Mouse (Mus musculus) hindbrain, postnatal 0 days (tissue): ENCODE data around the gene Nhsl1. TPM values are rescaled to one million over a fixed set of nuclear protein-coding genes. Genes with fewer than 3 reads are reported as not detected.
"Not testable (repeated sequence)": the region's sequence is repeated elsewhere in the genome, so short reads cannot be mapped to it uniquely, and the experiment has no call there.

Source experiments
- ATAC-seq: fragments of 200-750 bp; cut with Nextera tagmentation; 2 replicates; pipeline ENCODE4 v1.8.0; 2017; ENCODE audit warnings: mild to moderate bottlenecking, moderate TSS enrichment, moderate library complexity
- DNase-seq: peaks from one replicate; pipeline ENCODE4 v3.0.0-alpha.2; 2015; ENCODE audit warnings: low spot score
- H3K27ac ChIP-seq: fragments of 300-500 bp; sonication (generic); 2 replicates; pipeline ENCODE4 v1.5.1; 2014; ENCODE audit warnings: mild to moderate bottlenecking
- H3K27me3 ChIP-seq: fragments of 300-500 bp; sonication (generic); 2 replicates; pipeline ENCODE4 v1.6.1; 2014; ENCODE audit warnings: low read length, mixed read lengths; ENCODE audit not compliant: insufficient read depth
- H3K36me3 ChIP-seq: fragments of 300-500 bp; sonication (generic); 2 replicates; pipeline ENCODE4 v1.6.1; 2014; ENCODE audit warnings: low read length, mixed read lengths; ENCODE audit not compliant: insufficient read depth
- H3K4me1 ChIP-seq: fragments of 300-500 bp; sonication (generic); 2 replicates; pipeline ENCODE4 v1.6.1; 2014; ENCODE audit warnings: antibody characterized with exemption, low read length, mixed read lengths; ENCODE audit not compliant: insufficient read depth
- H3K4me2 ChIP-seq: fragments of 300-500 bp; sonication (generic); 2 replicates; pipeline ENCODE4 v1.6.1; 2014; ENCODE audit warnings: low read depth, mild to moderate bottlenecking, low read length, moderate library complexity, mixed read lengths
- H3K4me3 ChIP-seq: fragments of 300-500 bp; sonication (generic); 2 replicates; pipeline ENCODE4 v1.5.1; 2014; ENCODE audit warnings: low read length
- H3K9ac ChIP-seq: fragments of 300-500 bp; sonication (generic); replicated peaks from 2 replicates; pipeline ENCODE4 v1.6.1; 2014; ENCODE audit warnings: mild to moderate bottlenecking, low read length, moderate library complexity, mixed read lengths
- H3K9me3 ChIP-seq: fragments of 300-500 bp; sonication (generic); 2 replicates; pipeline ENCODE4 v1.6.1; 2016; ENCODE audit warnings: low read length, mixed read lengths
- CTCF ChIP-seq: IDR thresholded peaks from 2 replicates; pipeline ENCODE4 v1.5.1; 2016; ENCODE audit warnings: antibody characterized with exemption, control low read depth, low read depth
- WGBS: fragments of 180-500 bp; shearing (Covaris S2); extraction: QIAGEN DNeasy Blood & Tissue Kit; methylation state at CpG from one replicate; pipeline ENCODE4 v1.1.7; 2014; 5-methylcytosine and 5-hydroxymethylcytosine counted together
- polyA plus RNA-seq: library from polyadenylated mRNA; unstranded; fragments of >200 nt; fragmentation: Nextera tagmentation; extraction: Ambion mirVana; gene quantifications from 2 replicates; pipeline ENCODE4 v1.2.1, GENCODE M21; 2015
- total RNA-seq: library from RNA; depleted of rRNA; stranded (reverse); fragments of >200 nt; gene quantifications from 2 replicates; pipeline ENCODE4 v1.2.3, GENCODE M21; 2014

The Nhsl1 gene
- total and polyA plus RNA-seq, 2 experiments from 2014 or later: 11.9 to 29.6 TPM

DNA sequence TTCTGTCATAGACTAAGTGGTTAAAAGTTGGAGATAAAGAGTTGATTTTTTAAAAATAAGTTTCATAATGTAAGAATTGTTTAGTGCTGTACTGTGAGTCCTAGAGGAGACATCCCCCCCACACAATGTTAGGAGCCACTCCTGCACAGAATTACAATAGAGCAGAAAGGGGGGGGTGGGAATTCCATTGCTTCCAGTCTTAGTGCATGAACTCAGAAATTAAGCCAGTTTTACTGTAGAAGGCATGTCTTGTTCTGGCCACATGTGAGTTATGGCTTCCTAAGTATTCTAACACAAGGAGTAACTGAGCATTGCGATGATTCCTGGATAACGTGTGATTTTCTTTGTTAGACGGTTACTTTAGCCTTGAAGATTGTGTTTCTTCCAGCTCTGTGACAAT lies 112.8 kb downstream of the Nhsl1 start:
- H3K4me1 ChIP-seq: no peaks in the 10 kb centered on the region
- ATAC-seq: no peak
- H3K27me3 ChIP-seq: no peaks in the 10 kb centered on the region
- no peaks in the 10 kb centered on the region for H3K36me3 ChIP-seq
- H3K9ac ChIP-seq: no peak overlapping the region; the same call in 1 of the 2 replicates
- no peak overlapping the region for H3K27ac ChIP-seq
- no peaks in the 10 kb centered on the region for H3K9me3 ChIP-seq
- H3K4me2 ChIP-seq: peak overlapping the region; percentile 57
- WGBS: 67% methylated on average over 3 of the region's 3 CpGs
- TF ChIP-seq CTCF: no peak
- no peak for DNase-seq
- H3K4me3 ChIP-seq: peak overlapping the region; percentile 28

DNA sequence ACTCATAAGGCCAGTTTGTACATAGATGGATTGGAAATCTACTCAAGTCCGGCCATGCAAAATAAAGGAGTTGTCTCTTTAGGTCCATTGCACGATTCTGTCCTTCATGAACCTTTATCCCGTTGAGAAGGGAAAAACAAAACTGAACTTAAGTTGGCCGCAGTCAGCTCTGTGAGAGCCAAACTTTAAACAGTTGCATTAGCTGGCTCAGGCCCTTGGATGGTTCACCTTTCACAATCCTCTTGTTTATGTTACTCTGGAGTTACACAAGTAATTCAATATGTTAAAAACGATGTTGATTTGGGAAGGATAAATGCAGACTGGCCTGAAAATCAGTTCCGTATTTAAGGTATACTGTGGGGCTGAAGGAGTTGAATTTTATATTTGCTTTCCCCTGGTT lies 116.7 kb downstream of the Nhsl1 start:
- no peak for TF ChIP-seq CTCF
- Histone ChIP-seq H3K27ac (no peak overlapping the region), H3K27me3 (no peaks in the 10 kb centered on the region), H3K9me3 (no peaks in the 10 kb centered on the region), H3K4me3 (no peak overlapping the region), H3K36me3 (no peaks in the 10 kb centered on the region), H3K4me1 (no peaks in the 10 kb centered on the region), H3K9ac (no peak overlapping the region), H3K4me2 (no peak overlapping the region)
- WGBS: 67% methylated on average over 6 of the region's 6 CpGs
- DNase-seq (no peak), ATAC-seq (no peak)

DNA sequence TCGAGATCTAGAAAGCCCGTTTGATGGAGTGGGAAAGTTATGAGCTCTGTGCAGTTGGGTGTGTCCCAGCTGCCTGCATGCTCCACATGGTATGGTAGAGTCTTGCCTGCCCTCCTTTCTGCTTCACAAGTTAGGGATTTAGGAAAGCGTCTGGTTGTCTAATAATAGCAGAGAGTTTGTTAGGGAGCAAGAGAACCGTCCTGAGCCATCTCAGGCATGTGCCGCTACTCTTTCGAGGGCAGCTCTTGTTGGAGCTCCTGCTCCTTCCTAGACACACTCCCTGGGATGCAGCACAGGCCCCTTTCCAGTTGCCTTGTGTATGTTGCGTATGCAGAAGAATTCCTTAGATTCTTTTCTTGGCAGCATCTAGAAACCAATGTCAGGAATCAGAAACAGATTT lies 117.2 kb downstream of the Nhsl1 start:
- no peaks in the 10 kb centered on the region for H3K36me3 ChIP-seq
- 0 out of 2 replicates have a peak overlapping the region, but pooled peaks have one; percentile 1 for H3K27ac ChIP-seq
- no peak overlapping the region for H3K9ac ChIP-seq
- no peaks in the 10 kb centered on the region for H3K9me3 ChIP-seq
- no peak overlapping the region for H3K4me2 ChIP-seq
- no peak for TF ChIP-seq CTCF
- DNase-seq (no peak), ATAC-seq (no peak)
- no peak overlapping the region for H3K4me3 ChIP-seq
- H3K4me1 ChIP-seq: no peaks in the 10 kb centered on the region
- H3K27me3 ChIP-seq: no peaks in the 10 kb centered on the region
- 44% methylated on average over 7 of the region's 7 CpGs for WGBS

DNA sequence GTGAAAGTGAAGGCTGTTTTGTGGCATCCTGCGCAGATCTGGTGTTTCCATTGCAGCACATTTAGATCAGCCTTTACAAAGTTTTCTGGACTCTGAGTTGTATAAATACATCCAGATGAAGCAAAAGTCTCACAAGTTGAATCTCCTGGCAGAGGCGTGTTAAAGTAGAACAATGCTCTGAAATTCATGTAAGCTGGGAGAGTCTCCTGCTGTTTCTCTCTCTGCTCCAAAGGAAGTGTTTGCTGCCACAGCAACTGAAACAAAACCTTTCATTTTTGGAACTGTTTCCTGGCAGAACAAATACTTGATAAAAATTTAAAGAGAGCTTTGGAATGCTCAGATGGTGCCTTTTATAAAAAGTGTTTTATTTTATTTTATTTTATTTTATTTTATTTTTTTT lies 118.8 kb downstream of the Nhsl1 start:
- no peak for TF ChIP-seq CTCF
- H3K27ac ChIP-seq: no peak overlapping the region
- DNase-seq: no peak
- WGBS: 40% methylated on average over 2 of the region's 2 CpGs
- H3K4me2 ChIP-seq: no peak overlapping the region
- H3K4me3 ChIP-seq: no peak overlapping the region
- no peak overlapping the region for H3K9ac ChIP-seq
- ATAC-seq: no peak
- no peaks in the 10 kb centered on the region for H3K4me1 ChIP-seq
- no peaks in the 10 kb centered on the region for H3K9me3 ChIP-seq
- no peaks in the 10 kb centered on the region for H3K27me3 ChIP-seq
- H3K36me3 ChIP-seq: no peaks in the 10 kb centered on the region

DNA sequence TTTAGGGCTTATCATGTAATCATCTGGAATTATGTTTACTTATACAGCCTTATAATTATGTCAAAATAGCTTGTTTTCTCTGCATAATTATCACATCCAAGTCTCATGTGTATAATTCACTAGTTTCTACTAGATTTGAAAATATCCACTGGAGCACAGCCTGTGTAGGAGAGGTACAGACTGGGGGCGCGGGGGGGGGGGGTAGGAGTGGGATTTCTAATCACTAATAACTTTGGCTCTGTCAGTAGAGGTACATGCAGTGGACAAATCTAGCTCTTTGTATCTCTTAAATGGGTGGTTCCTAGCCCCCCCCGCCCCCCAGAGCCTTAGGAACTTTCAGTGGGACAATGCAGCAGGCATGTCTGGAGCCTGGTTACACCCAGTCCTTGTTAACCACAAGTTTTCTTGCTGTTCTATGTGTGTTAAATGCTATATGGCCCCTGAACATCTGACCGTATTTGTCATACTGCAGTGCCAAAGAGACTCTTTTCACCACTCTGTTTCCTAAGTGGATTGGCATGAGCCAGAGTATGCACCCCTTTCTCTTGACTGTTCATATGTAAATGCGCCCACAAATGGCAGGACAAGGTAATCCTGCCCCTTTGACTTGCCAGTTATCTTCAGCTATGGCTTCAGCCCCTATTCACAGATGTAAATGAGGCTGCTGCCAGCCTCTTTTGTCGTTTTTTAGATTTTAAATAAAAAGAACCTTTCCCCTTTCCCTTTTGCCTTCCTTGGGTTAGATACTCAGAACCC lies 127.0 kb downstream of the Nhsl1 start:
- 28% methylated on average over 6 of the region's 6 CpGs for WGBS
- TF ChIP-seq CTCF: no peak
- ATAC-seq: no peak
- Histone ChIP-seq H3K4me1 (0 out of 2 replicates have a peak, but pooled peaks cover 7% of the 10 kb centered on the region), H3K4me2 (0 out of 2 replicates have a peak overlapping the region, but pooled peaks have one; percentile 11), H3K27ac (peak overlapping the region; percentile 54; the same call in 1 of the 2 replicates), H3K4me3 (no peak overlapping the region), H3K9ac (no peak overlapping the region), H3K36me3 (no peaks in the 10 kb centered on the region), H3K27me3 (no peaks in the 10 kb centered on the region), H3K9me3 (no peaks in the 10 kb centered on the region)
- no peak for DNase-seq

DNA sequence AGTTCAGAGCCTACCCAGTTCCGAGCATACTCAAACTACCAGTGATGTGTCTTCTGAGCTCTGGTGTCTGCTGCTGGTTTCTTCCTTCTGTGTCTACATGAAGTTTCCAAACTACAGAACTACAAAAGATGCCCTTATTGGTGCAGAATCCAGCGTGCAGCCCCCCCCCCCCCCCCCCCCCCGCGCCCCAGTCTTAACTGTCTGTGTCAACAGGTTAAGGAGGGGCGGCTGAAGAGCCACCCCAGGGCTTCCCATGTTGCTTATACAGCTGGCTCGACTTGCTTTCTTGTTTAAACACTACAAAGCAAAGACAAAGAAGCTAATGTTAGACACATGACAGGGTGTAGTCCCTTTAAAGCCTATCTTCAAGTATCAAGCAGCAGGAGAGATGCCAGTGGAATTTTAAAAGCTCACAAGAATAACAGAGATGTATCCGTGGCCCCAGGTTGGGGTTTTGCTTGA lies 127.6 kb downstream of the Nhsl1 start:
- Histone ChIP-seq H3K27ac (peak overlapping the region; percentile 54; the same call in 1 of the 2 replicates), H3K4me1 (0 out of 2 replicates have a peak, but pooled peaks cover 7% of the 10 kb centered on the region), H3K4me3 (no peak overlapping the region), H3K36me3 (no peaks in the 10 kb centered on the region), H3K9me3 (no peaks in the 10 kb centered on the region), H3K27me3 (no peaks in the 10 kb centered on the region), H3K4me2 (0 out of 2 replicates have a peak overlapping the region, but pooled peaks have one; percentile 11), H3K9ac (no peak overlapping the region)
- TF ChIP-seq CTCF: no peak
- WGBS: 11% methylated on average over 5 of the region's 7 CpGs
- ATAC-seq (peak; percentile 49; the same call in 1 of the 2 replicates), DNase-seq (no peak)

DNA sequence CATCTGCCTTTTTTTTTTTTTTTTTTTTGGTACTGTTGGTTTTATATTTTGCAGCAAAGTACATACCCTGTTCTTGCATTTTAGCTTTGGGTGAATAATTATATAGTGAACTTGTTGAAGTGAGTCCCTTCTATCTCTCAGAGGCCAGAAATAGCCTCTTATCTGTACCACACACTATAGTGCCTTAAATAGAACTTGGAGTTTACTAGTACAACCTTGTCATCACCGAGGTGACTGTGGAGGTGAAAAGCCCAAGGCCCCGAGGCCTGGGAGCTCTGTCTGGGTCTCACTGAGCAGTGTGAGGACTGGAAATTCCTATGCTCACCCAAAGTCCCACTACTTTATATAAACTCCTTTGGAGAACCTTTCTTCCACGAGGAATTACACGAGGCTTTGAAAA lies 128.5 kb downstream of the Nhsl1 start:
- no peaks in the 10 kb centered on the region for H3K36me3 ChIP-seq
- no peak overlapping the region for H3K9ac ChIP-seq
- 0 out of 2 replicates have a peak, but pooled peaks cover 7% of the 10 kb centered on the region for H3K4me1 ChIP-seq
- no peak for TF ChIP-seq CTCF
- no peak overlapping the region for H3K27ac ChIP-seq
- no peaks in the 10 kb centered on the region for H3K9me3 ChIP-seq
- no peak overlapping the region for H3K4me2 ChIP-seq
- DNase-seq (no peak), ATAC-seq (no peak)
- WGBS: 66% methylated on average over 4 of the region's 4 CpGs
- no peak overlapping the region for H3K4me3 ChIP-seq
- no peaks in the 10 kb centered on the region for H3K27me3 ChIP-seq

DNA sequence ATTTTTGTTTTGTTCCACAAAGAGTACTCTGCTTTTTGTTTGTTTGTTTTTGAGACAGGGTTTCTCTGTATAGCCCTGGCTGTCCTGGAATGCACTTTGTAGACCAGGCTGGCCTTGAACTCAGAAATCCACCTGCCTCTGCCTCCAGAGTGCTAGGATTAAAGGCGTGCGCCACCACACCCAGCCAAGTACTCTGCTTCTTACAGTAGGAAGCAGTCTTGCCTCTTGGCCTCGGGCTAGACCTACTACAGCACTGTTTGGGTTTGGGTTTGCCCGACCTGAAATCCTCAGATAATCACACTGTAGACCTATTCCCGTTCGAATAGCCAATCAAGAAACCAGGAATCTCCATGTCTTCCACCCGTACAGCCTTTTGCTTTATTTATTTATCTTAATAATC lies 130.1 kb downstream of the Nhsl1 start:
- not testable (repeated sequence) for H3K4me3 ChIP-seq, H3K27me3 ChIP-seq, H3K9ac ChIP-seq, H3K4me1 ChIP-seq, DNase-seq, H3K36me3 ChIP-seq, H3K9me3 ChIP-seq, ATAC-seq, H3K4me2 ChIP-seq, H3K27ac ChIP-seq
- 95% methylated on average over 7 of the region's 7 CpGs for WGBS
